Mouse (Mus musculus) intestine, embryonic 16.5 days (tissue): ENCODE measurements around the gene Pla2g4a. TPM values are rescaled to one million over a fixed set of nuclear protein-coding genes. Genes with fewer than 3 reads are reported as not detected.
A peak's percentile ranks its signal among the peaks of the same experiment; 100 is the strongest.
"Not testable (repeated sequence)": the region's sequence is repeated elsewhere in the genome, so short reads cannot be mapped to it uniquely, and the experiment has no call there.

Experiments
- ATAC-seq: fragments of 200-750 bp; cut with Nextera tagmentation; 2 replicates; pipeline ENCODE4 v1.8.0; 2017; ENCODE audit warnings: moderate TSS enrichment, moderate library complexity
- H3K27ac ChIP-seq: fragments of 300-500 bp; sonication (generic); 2 replicates; pipeline ENCODE4 v1.5.1; 2014; ENCODE audit warnings: mild to moderate bottlenecking, low read length
- H3K27me3 ChIP-seq: fragments of 300-500 bp; sonication (generic); replicated peaks from 2 replicates; pipeline ENCODE4 v1.6.1; 2014; ENCODE audit warnings: low read length, control low read depth, mixed read lengths; ENCODE audit not compliant: control insufficient read depth, insufficient read depth
- H3K36me3 ChIP-seq: fragments of 300-500 bp; sonication (generic); 2 replicates; pipeline ENCODE4 v1.6.1; 2014; ENCODE audit warnings: low read length, control low read depth; ENCODE audit not compliant: control insufficient read depth, insufficient read depth
- H3K4me1 ChIP-seq: fragments of 300-500 bp; sonication (generic); 2 replicates; pipeline ENCODE4 v1.6.1; 2014; ENCODE audit warnings: low read length, control low read depth, mixed read lengths; ENCODE audit not compliant: control insufficient read depth, insufficient read depth
- H3K4me2 ChIP-seq: fragments of 300-500 bp; sonication (generic); 2 replicates; pipeline ENCODE4 v1.6.1; 2014; ENCODE audit warnings: low read depth, low read length, control low read depth
- H3K4me3 ChIP-seq: fragments of 300-500 bp; sonication (generic); 2 replicates; pipeline ENCODE4 v1.5.1; 2014; ENCODE audit warnings: mild to moderate bottlenecking, low read length
- H3K9ac ChIP-seq: fragments of 300-500 bp; sonication (generic); 2 replicates; pipeline ENCODE4 v1.6.1; 2014; ENCODE audit warnings: low read depth, low read length
- H3K9me3 ChIP-seq: fragments of 300-500 bp; sonication (generic); 2 replicates; pipeline ENCODE4 v1.6.1; 2016; ENCODE audit warnings: low read length, control low read depth; ENCODE audit not compliant: control insufficient read depth
- WGBS: fragments of 180-500 bp; shearing (Covaris S2); extraction: QIAGEN DNeasy Blood & Tissue Kit; methylation state at CpG from one replicate; pipeline ENCODE4 v1.1.7; 2014; 5-methylcytosine and 5-hydroxymethylcytosine counted together
- polyA plus RNA-seq: library from polyadenylated mRNA; unstranded; fragments of >200 nt; fragmentation: Nextera tagmentation; extraction: Ambion mirVana; gene quantifications from 2 replicates; pipeline ENCODE4 v1.2.1, GENCODE M21; 2015

The Pla2g4a gene
- polyA plus RNA-seq, 1 experiment from 2014 or later = 32.8 TPM

- WGBS = 79% methylated on average over 1 of the region's 1 CpGs
- no peak overlapping the region for H3K4me2 ChIP-seq
- H3K36me3 ChIP-seq = no peaks in the 10 kb centered on the region
- no peaks in the 10 kb centered on the region for H3K4me1 ChIP-seq
- no peaks in the 10 kb centered on the region for H3K9me3 ChIP-seq
- H3K27ac ChIP-seq = no peak overlapping the region
- H3K4me3 ChIP-seq = no peak overlapping the region
- no peak for ATAC-seq
- H3K9ac ChIP-seq = no peak overlapping the region
- H3K27me3 ChIP-seq = no peaks in the 10 kb centered on the region
Observed at GRCm38 (mm10) chr1:149940301-149940700, 20.8 kb downstream of the Pla2g4a start.

GRCm38 (mm10) chr1:149939261-149940032 lies 21.6 kb downstream of the Pla2g4a start:
- H3K9ac ChIP-seq = no peak overlapping the region
- no peak for ATAC-seq
- H3K4me1 ChIP-seq = no peaks in the 10 kb centered on the region
- H3K4me2 ChIP-seq = no peak overlapping the region
- no peaks in the 10 kb centered on the region for H3K9me3 ChIP-seq
- no peak overlapping the region for H3K27ac ChIP-seq
- H3K36me3 ChIP-seq = no peaks in the 10 kb centered on the region
- 81% methylated on average over 9 of the region's 9 CpGs for WGBS
- no peaks in the 10 kb centered on the region for H3K27me3 ChIP-seq
- no peak overlapping the region for H3K4me3 ChIP-seq

GRCm38 (mm10) chr1:149937825-149938224 lies 23.3 kb downstream of the Pla2g4a start:
- Histone ChIP-seq H3K36me3 (no peaks in the 10 kb centered on the region), H3K27ac (no peak overlapping the region), H3K4me1 (no peaks in the 10 kb centered on the region), H3K4me3 (no peak overlapping the region), H3K27me3 (no peaks in the 10 kb centered on the region), H3K9ac (no peak overlapping the region), H3K4me2 (no peak overlapping the region), H3K9me3 (no peaks in the 10 kb centered on the region)
- ATAC-seq = no peak
- 83% methylated on average over 4 of the region's 4 CpGs for WGBS

- 77% methylated on average over 5 of the region's 5 CpGs for WGBS
- no peak overlapping the region for H3K4me3 ChIP-seq
- H3K9me3 ChIP-seq = no peaks in the 10 kb centered on the region
- no peaks in the 10 kb centered on the region for H3K27me3 ChIP-seq
- H3K27ac ChIP-seq = no peak overlapping the region
- no peak overlapping the region for H3K4me2 ChIP-seq
- H3K9ac ChIP-seq = no peak overlapping the region
- H3K4me1 ChIP-seq = no peaks in the 10 kb centered on the region
- H3K36me3 ChIP-seq = no peaks in the 10 kb centered on the region
- ATAC-seq = no peak
Observed at GRCm38 (mm10) chr1:149929140-149929539, 31.9 kb downstream of the Pla2g4a start.

- 83% methylated on average over 1 of the region's 1 CpGs for WGBS
- ATAC-seq, H3K4me2 ChIP-seq, H3K36me3 ChIP-seq, H3K4me3 ChIP-seq, H3K27me3 ChIP-seq, H3K9me3 ChIP-seq, H3K9ac ChIP-seq, H3K27ac ChIP-seq, H3K4me1 ChIP-seq: not testable (repeated sequence)
Observed at GRCm38 (mm10) chr1:149923737-149924136, 37.4 kb downstream of the Pla2g4a start.

- Histone ChIP-seq H3K9me3 (no peaks in the 10 kb centered on the region), H3K4me1 (no peaks in the 10 kb centered on the region), H3K4me3 (no peak overlapping the region), H3K27ac (no peak overlapping the region), H3K27me3 (no peaks in the 10 kb centered on the region), H3K36me3 (no peaks in the 10 kb centered on the region), H3K9ac (no peak overlapping the region), H3K4me2 (no peak overlapping the region)
- peak; percentile 71 for ATAC-seq
- WGBS = 41% methylated on average over 1 of the region's 1 CpGs
Observed at GRCm38 (mm10) chr1:149922219-149922618, 38.9 kb downstream of the Pla2g4a start.

GRCm38 (mm10) chr1:149921325-149921724 lies 39.8 kb downstream of the Pla2g4a start:
- Histone ChIP-seq H3K9ac (no peak overlapping the region), H3K4me2 (no peak overlapping the region), H3K4me3 (no peak overlapping the region), H3K9me3 (no peaks in the 10 kb centered on the region), H3K27me3 (no peaks in the 10 kb centered on the region), H3K27ac (no peak overlapping the region), H3K4me1 (no peaks in the 10 kb centered on the region), H3K36me3 (no peaks in the 10 kb centered on the region)
- 72% methylated on average over 5 of the region's 5 CpGs for WGBS
- peak; percentile 52; the same call in 1 of the 2 replicates for ATAC-seq

- H3K27ac ChIP-seq = no peak overlapping the region
- no peaks in the 10 kb centered on the region for H3K4me1 ChIP-seq
- no peaks in the 10 kb centered on the region for H3K36me3 ChIP-seq
- no peak overlapping the region for H3K4me2 ChIP-seq
- H3K9me3 ChIP-seq = no peaks in the 10 kb centered on the region
- H3K27me3 ChIP-seq = no peaks in the 10 kb centered on the region
- H3K4me3 ChIP-seq = no peak overlapping the region
- ATAC-seq = no peak
- H3K9ac ChIP-seq = no peak overlapping the region
- 89% methylated on average over 7 of the region's 7 CpGs for WGBS
Observed at GRCm38 (mm10) chr1:149919301-149919700, 41.8 kb downstream of the Pla2g4a start.

GRCm38 (mm10) chr1:149912984-149913383 lies 48.1 kb downstream of the Pla2g4a start:
- no peaks in the 10 kb centered on the region for H3K36me3 ChIP-seq
- no peak overlapping the region for H3K9ac ChIP-seq
- no peak for ATAC-seq
- H3K27ac ChIP-seq = no peak overlapping the region
- no peaks in the 10 kb centered on the region for H3K27me3 ChIP-seq
- 33% methylated on average over 4 of the region's 4 CpGs for WGBS
- H3K4me1 ChIP-seq = no peaks in the 10 kb centered on the region
- H3K9me3 ChIP-seq = no peaks in the 10 kb centered on the region
- H3K4me2 ChIP-seq = no peak overlapping the region
- no peak overlapping the region for H3K4me3 ChIP-seq

- H3K9ac ChIP-seq = no peak overlapping the region
- H3K4me3 ChIP-seq = no peak overlapping the region
- WGBS = 69% methylated on average over 4 of the region's 4 CpGs
- no peak overlapping the region for H3K4me2 ChIP-seq
- no peaks in the 10 kb centered on the region for H3K27me3 ChIP-seq
- no peaks in the 10 kb centered on the region for H3K36me3 ChIP-seq
- ATAC-seq = no peak
- no peaks in the 10 kb centered on the region for H3K9me3 ChIP-seq
- H3K4me1 ChIP-seq = no peaks in the 10 kb centered on the region
- no peak overlapping the region for H3K27ac ChIP-seq
Observed at GRCm38 (mm10) chr1:149911050-149911449, 50.0 kb downstream of the Pla2g4a start.
